Mouse (Mus musculus) adrenal gland, adult (tissue): ENCODE data around the gene Dcaf12l2.

Experiments used
- DNase-seq, 2 experiments: peaks; one replicate each; pipeline ENCODE4 v3.0.0; 2022 to 2023; ENCODE audit warnings: low spot score in 1 of 2; ENCODE audit not compliant: inconsistent age in 2 of 2

Dcaf12l2 gene

GRCm38 (mm10) chrX:44367646-44368521, at the start of gene Dcaf12l2:
TSS of gene Dcaf12l2 (minus strand) at chrX:44368342.
- no peak for DNase-seq

- no peak for DNase-seq
Measured at GRCm38 (mm10) chrX:44367280-44367645, 879 bp downstream of the Dcaf12l2 start.
